Mouse (Mus musculus) G1E (cell line): ENCODE data around the gene Lman2l. TPM values are rescaled to one million over a fixed set of nuclear protein-coding genes. Genes with fewer than 3 reads are reported as not detected.

Experiments used
- ATAC-seq: 2 replicates; pipeline ENCODE4 v1.8.0; 2016; ENCODE audit warnings: mild to moderate bottlenecking; ENCODE audit not compliant: insufficient number of reproducible peaks, poor library complexity, low FRiP score, severe bottlenecking; ENCODE audit errors: extremely low read depth
- DNase-seq: peaks from one replicate; pipeline ENCODE4 v3.0.0; 2012; ENCODE audit warnings: low spot score
- H3K27me3 ChIP-seq: 2 replicates; pipeline ENCODE4 v1.6.1; 2012; ENCODE audit warnings: mild to moderate bottlenecking, low read length, inconsistent platforms; ENCODE audit not compliant: insufficient read depth
- H3K36me3 ChIP-seq: replicated peaks from 2 replicates; pipeline ENCODE3; 2012; ENCODE audit warnings: mild to moderate bottlenecking, inconsistent platforms
- H3K4me1 ChIP-seq: 2 replicates; pipeline ENCODE4 v1.6.1; 2012; ENCODE audit warnings: low read depth, low read length, inconsistent platforms, mixed read lengths; ENCODE audit not compliant: insufficient read depth
- H3K4me3 ChIP-seq: 2 replicates; pipeline ENCODE4 v1.5.1; 2012; ENCODE audit warnings: low read depth, mild to moderate bottlenecking, inconsistent platforms, low read length, moderate library complexity, mixed read lengths
- H3K9me3 ChIP-seq: replicated peaks from 2 replicates; pipeline ENCODE4 v1.6.1; 2012; ENCODE audit warnings: inconsistent platforms
- CTCF ChIP-seq: IDR thresholded peaks from 2 replicates; pipeline ENCODE4 v1.5.1; 2012; ENCODE audit warnings: low read depth, low read length, inconsistent platforms, mixed read lengths
- GATA1 ChIP-seq: IDR thresholded peaks from 2 replicates; pipeline ENCODE4 v1.6.1; 2012; ENCODE audit warnings: borderline replicate concordance, low read length, inconsistent platforms, mixed read lengths
- GATA2 ChIP-seq: IDR thresholded peaks from 2 replicates; pipeline ENCODE4 v1.6.1; 2012; ENCODE audit warnings: low read depth, low read length, inconsistent platforms, borderline replicate concordance
- POLR2AphosphoS5 ChIP-seq: IDR thresholded peaks from 2 replicates; pipeline ENCODE4 v1.6.1; 2012; ENCODE audit warnings: low read depth, low read length, inconsistent platforms; ENCODE audit not compliant: insufficient replicate concordance
- TAL1 ChIP-seq: conservative IDR thresholded peaks from 2 replicates; pipeline ENCODE4 v1.6.1; 2012; ENCODE audit warnings: low read depth, low read length, inconsistent platforms, mixed read lengths
- polyA plus RNA-seq: library from polyadenylated mRNA; stranded (reverse); fragments of >175 nt; gene quantifications from 2 replicates; pipeline ENCODE4 v1.2.3, GENCODE M21; 2012
- total RNA-seq, 2 experiments: library from RNA; stranded (forward) in 1 of 2; stranded (reverse) in 1 of 2; fragments of 200-1000 nt in 1 of 2; fragments of >200 nt in 1 of 2; fragmentation: Nextera tagmentation in 1 of 2; gene quantifications; 2 replicates each; pipeline ENCODE4 v1.2.3; 2014 to 2017

Gene Lman2l
- total and polyA plus RNA-seq, 3 experiments, result 6.5 to 50.6 (median 13.3) TPM

GRCm38 (mm10) chr1:36483825-36484224, 38.8 kb upstream of the Lman2l start:
- ATAC-seq, result no peak
- H3K4me1 ChIP-seq, result peaks cover 8% of the 10 kb centered on the region

GRCm38 (mm10) chr1:36479903-36480899, 35.1 kb upstream of the Lman2l start:
- DNase-seq (no peak), ATAC-seq (no peak)
- peaks cover 22% of the 10 kb centered on the region for H3K4me1 ChIP-seq
- H3K36me3 ChIP-seq, result peaks cover 22% of the 10 kb centered on the region
- no peak overlapping the region for H3K4me3 ChIP-seq
- no peak for TF ChIP-seq CTCF
- TF ChIP-seq GATA1, result no peak
- no peak for TF ChIP-seq POLR2AphosphoS5
- no peak for TF ChIP-seq TAL1
- TF ChIP-seq GATA2, result no peak
- H3K27me3 ChIP-seq, result peaks cover 4% of the 10 kb centered on the region; the same call in 1 of the 2 replicates
- H3K9me3 ChIP-seq, result no peaks in the 10 kb centered on the region

More at GRCm38 (mm10) chr1:36483825-36484224, 38.8 kb upstream of the Lman2l start:
- peaks cover 19% of the 10 kb centered on the region for H3K36me3 ChIP-seq
- H3K4me3 ChIP-seq, result no peak overlapping the region
- no peak for DNase-seq
- TF ChIP-seq TAL1 (no peak), CTCF (no peak), GATA1 (no peak), GATA2 (no peak), POLR2AphosphoS5 (no peak)
- H3K27me3 ChIP-seq, result 0 out of 2 replicates have a peak, but pooled peaks cover 2% of the 10 kb centered on the region
- H3K9me3 ChIP-seq, result no peaks in the 10 kb centered on the region

- ATAC-seq (no peak), DNase-seq (no peak)
- TF ChIP-seq TAL1, result no peak
- peaks cover 4% of the 10 kb centered on the region; the same call in 1 of the 2 replicates for H3K27me3 ChIP-seq
- H3K4me3 ChIP-seq, result no peak overlapping the region
- H3K9me3 ChIP-seq, result no peaks in the 10 kb centered on the region
- H3K4me1 ChIP-seq, result peaks cover 40% of the 10 kb centered on the region
- peaks cover 21% of the 10 kb centered on the region for H3K36me3 ChIP-seq
These were observed 33.3 kb upstream of the Lman2l start for GRCm38 (mm10) chr1:36478343-36478795.

- no peak overlapping the region for H3K4me3 ChIP-seq
- no peaks in the 10 kb centered on the region for H3K9me3 ChIP-seq
- DNase-seq (no peak), ATAC-seq (no peak)
- TF ChIP-seq TAL1, result no peak
- TF ChIP-seq GATA2, result no peak
- no peak for TF ChIP-seq GATA1
- H3K27me3 ChIP-seq, result peaks cover 10% of the 10 kb centered on the region; the same call in 1 of the 2 replicates
- H3K36me3 ChIP-seq, result peaks cover 21% of the 10 kb centered on the region
- peaks cover 53% of the 10 kb centered on the region for H3K4me1 ChIP-seq
These were observed 31.4 kb upstream of the Lman2l start for GRCm38 (mm10) chr1:36476426-36476825.

GRCm38 (mm10) chr1:36475480-36476110, 30.5 kb upstream of the Lman2l start:
- peaks cover 21% of the 10 kb centered on the region for H3K36me3 ChIP-seq
- DNase-seq (no peak), ATAC-seq (no peak)
- TF ChIP-seq CTCF (no peak), TAL1 (no peak), GATA2 (no peak), POLR2AphosphoS5 (no peak), GATA1 (no peak)
- H3K4me3 ChIP-seq, result no peak overlapping the region
- no peaks in the 10 kb centered on the region for H3K9me3 ChIP-seq
- H3K4me1 ChIP-seq, result peaks cover 57% of the 10 kb centered on the region
- peaks cover 10% of the 10 kb centered on the region; the same call in 1 of the 2 replicates for H3K27me3 ChIP-seq

- H3K4me1 ChIP-seq, result peaks cover 66% of the 10 kb centered on the region
- ATAC-seq (no peak), DNase-seq (no peak)
- H3K4me3 ChIP-seq, result no peak overlapping the region
- no peaks in the 10 kb centered on the region for H3K9me3 ChIP-seq
- H3K27me3 ChIP-seq, result peaks cover 10% of the 10 kb centered on the region; the same call in 1 of the 2 replicates
- no peak for TF ChIP-seq POLR2AphosphoS5
- no peak for TF ChIP-seq CTCF
- no peak for TF ChIP-seq GATA1
- no peak for TF ChIP-seq GATA2
- no peak for TF ChIP-seq TAL1
- H3K36me3 ChIP-seq, result peaks cover 17% of the 10 kb centered on the region
These were observed 29.6 kb upstream of the Lman2l start for GRCm38 (mm10) chr1:36474646-36475045.
